Mouse (Mus musculus) forebrain, embryonic 15.5 days (tissue): Measurements from ENCODE around the gene Cacna2d1. TPM values are rescaled to one million over a fixed set of nuclear protein-coding genes. Genes with fewer than 3 reads are reported as not detected.
A peak's percentile ranks its signal among the peaks of the same experiment; 100 is the strongest.

Experiments used
- ATAC-seq: fragments of 200-750 bp; cut with Nextera tagmentation; replicated peaks from 2 replicates; pipeline ENCODE4 v1.8.0; 2017; ENCODE audit warnings: mild to moderate bottlenecking, moderate TSS enrichment, moderate library complexity
- H3K27ac ChIP-seq: fragments of 300-500 bp; sonication (generic); replicated peaks from 2 replicates; pipeline ENCODE4 v1.5.1; 2015; ENCODE audit warnings: mild to moderate bottlenecking, inconsistent platforms
- H3K27me3 ChIP-seq: fragments of 300-500 bp; sonication (generic); 2 replicates; pipeline ENCODE4 v1.6.1; 2015; ENCODE audit warnings: inconsistent platforms
- H3K36me3 ChIP-seq: fragments of 300-500 bp; sonication (generic); 2 replicates; pipeline ENCODE4 v1.6.1; 2015; ENCODE audit warnings: mild to moderate bottlenecking, inconsistent platforms
- H3K4me1 ChIP-seq: fragments of 300-500 bp; sonication (generic); 2 replicates; pipeline ENCODE4 v1.6.1; 2015; ENCODE audit warnings: inconsistent platforms
- H3K4me2 ChIP-seq: fragments of 300-500 bp; sonication (generic); replicated peaks from 2 replicates; pipeline ENCODE4 v1.6.1; 2015; ENCODE audit warnings: mild to moderate bottlenecking, inconsistent platforms
- H3K4me3 ChIP-seq: fragments of 300-500 bp; sonication (generic); 2 replicates; pipeline ENCODE4 v1.5.1; 2015; ENCODE audit warnings: mild to moderate bottlenecking, inconsistent platforms
- H3K9ac ChIP-seq: fragments of 300-500 bp; sonication (generic); replicated peaks from 2 replicates; pipeline ENCODE4 v1.6.1; 2015; ENCODE audit warnings: mild to moderate bottlenecking, inconsistent platforms
- H3K9me3 ChIP-seq: fragments of 300-500 bp; sonication (generic); 2 replicates; pipeline ENCODE4 v1.6.1; 2016; ENCODE audit warnings: inconsistent platforms
- WGBS: fragments of 180-500 bp; shearing (Covaris S2); methylation state at CpG from one replicate; pipeline ENCODE4 v1.1.7; 2015; ENCODE audit warnings: mixed read lengths; 5-methylcytosine and 5-hydroxymethylcytosine counted together
- polyA plus RNA-seq: library from polyadenylated mRNA; unstranded; fragments of >200 nt; fragmentation: Nextera tagmentation; extraction: Ambion mirVana; gene quantifications from 2 replicates; pipeline ENCODE4 v1.2.1, GENCODE M21; 2015

Cacna2d1 gene
- polyA plus RNA-seq, 1 experiment from 2014 or later = 41.1 TPM

DNA sequence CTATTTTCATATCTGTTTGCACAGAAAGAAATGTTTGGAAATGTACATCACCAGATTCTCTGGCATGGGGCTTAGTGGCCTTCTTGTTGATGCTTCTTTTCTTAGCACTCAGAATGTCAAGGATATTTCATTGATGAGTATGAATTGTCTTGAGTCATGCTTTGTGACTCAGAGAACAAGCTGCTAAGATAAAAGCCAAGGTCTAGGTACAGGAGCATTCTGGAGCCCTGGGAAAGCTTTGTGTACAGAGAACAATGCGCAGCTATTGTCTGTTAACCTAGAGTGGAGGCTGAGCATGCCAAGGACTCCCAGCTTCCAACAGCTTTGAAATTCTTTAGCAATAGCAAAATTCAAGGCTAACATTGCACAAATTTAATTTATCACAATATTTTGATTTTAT is 249.6 kb downstream of the Cacna2d1 start:
- Histone ChIP-seq H3K4me1 (no peaks in the 10 kb centered on the region), H3K9ac (no peak overlapping the region)
- 93% methylated on average over 1 of the region's 1 CpGs for WGBS

DNA sequence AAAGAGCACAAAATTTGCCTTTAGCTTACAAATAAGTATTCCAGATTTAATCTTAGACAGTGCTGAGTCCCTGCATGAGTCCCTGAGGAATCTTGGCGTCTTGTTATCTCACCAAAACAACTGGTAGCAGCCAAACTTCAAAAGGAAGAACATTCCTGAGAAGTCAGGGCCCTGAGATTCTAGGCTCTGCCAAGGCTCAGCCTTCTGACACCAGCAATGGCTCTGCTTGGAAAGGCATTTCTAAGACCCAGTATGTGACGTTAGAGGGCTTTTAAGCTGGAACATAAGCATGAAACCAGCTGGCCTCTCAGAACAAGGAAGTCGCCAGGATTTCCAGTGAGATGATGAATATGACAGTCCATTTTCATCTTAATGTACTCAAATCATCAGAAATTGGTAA is 253.4 kb downstream of the Cacna2d1 start:
- 75% methylated on average over 3 of the region's 3 CpGs for WGBS
- no peaks in the 10 kb centered on the region for H3K27me3 ChIP-seq
- H3K9me3 ChIP-seq = no peaks in the 10 kb centered on the region
- H3K4me1 ChIP-seq = no peaks in the 10 kb centered on the region
- H3K9ac ChIP-seq = no peak overlapping the region
- H3K4me2 ChIP-seq = no peak overlapping the region
- no peak overlapping the region for H3K27ac ChIP-seq
- no peaks in the 10 kb centered on the region for H3K36me3 ChIP-seq
- ATAC-seq = no peak
- no peak overlapping the region for H3K4me3 ChIP-seq

More for the DNA sequence above, 249.6 kb downstream of the Cacna2d1 start:
- Histone ChIP-seq H3K9me3 (no peaks in the 10 kb centered on the region), H3K27me3 (no peaks in the 10 kb centered on the region), H3K4me3 (no peak overlapping the region), H3K36me3 (no peaks in the 10 kb centered on the region), H3K4me2 (no peak overlapping the region), H3K27ac (no peak overlapping the region)
- ATAC-seq = no peak

DNA sequence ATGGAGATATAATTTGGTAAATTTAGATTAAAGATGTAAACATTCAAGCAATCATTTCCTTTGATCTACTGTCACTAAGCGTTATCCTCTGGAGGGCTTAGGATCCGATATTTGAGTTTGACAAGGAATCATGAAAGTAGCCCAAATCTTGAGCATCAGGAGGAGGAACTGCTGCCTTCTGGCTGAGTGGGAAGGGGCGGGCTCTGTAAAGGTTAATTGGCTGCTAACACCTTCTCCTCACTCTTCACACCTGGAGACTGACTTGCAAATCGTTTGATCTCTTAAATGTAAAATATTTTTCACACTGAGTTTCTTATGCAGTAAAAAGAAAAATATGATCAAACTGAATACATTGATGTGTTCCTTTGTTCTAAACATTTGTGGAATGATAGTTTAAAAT is 255.4 kb downstream of the Cacna2d1 start:
- no peak overlapping the region for H3K27ac ChIP-seq
- ATAC-seq = 0 out of 2 replicates have a peak, but pooled peaks have one; percentile 32
- no peaks in the 10 kb centered on the region for H3K9me3 ChIP-seq
- no peak overlapping the region for H3K4me2 ChIP-seq
- WGBS = 62% methylated on average over 4 of the region's 4 CpGs
- no peak overlapping the region for H3K9ac ChIP-seq
- no peaks in the 10 kb centered on the region for H3K27me3 ChIP-seq
- no peaks in the 10 kb centered on the region for H3K4me1 ChIP-seq
- no peak overlapping the region for H3K4me3 ChIP-seq
- H3K36me3 ChIP-seq = no peaks in the 10 kb centered on the region

DNA sequence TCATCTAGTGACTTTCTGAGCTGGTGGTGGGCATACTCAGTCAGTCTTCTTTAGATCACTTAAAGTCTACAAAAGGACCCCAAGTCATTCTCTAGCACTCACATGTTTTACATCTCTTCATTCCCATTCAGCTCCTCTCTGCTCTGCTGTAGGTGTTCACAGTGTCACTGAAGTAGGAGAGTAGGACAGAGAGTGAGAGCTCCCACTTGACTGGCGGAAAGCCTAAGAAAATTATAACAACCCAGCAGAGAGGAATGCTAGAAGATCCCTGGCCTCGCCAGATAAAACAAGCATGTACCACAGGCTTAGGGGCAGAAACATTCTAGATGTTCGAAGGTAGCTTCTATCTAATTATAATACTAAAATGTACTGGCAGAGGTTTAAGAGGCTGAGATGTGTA is 256.7 kb downstream of the Cacna2d1 start:
- H3K4me3 ChIP-seq = no peak overlapping the region
- WGBS = 92% methylated on average over 3 of the region's 3 CpGs
- ATAC-seq = no peak
- H3K36me3 ChIP-seq = no peaks in the 10 kb centered on the region; the same call in 1 of the 2 replicates
- no peak overlapping the region for H3K9ac ChIP-seq
- H3K27ac ChIP-seq = no peak overlapping the region
- H3K4me2 ChIP-seq = no peak overlapping the region
- H3K4me1 ChIP-seq = no peaks in the 10 kb centered on the region
- no peaks in the 10 kb centered on the region for H3K9me3 ChIP-seq
- H3K27me3 ChIP-seq = no peaks in the 10 kb centered on the region

DNA sequence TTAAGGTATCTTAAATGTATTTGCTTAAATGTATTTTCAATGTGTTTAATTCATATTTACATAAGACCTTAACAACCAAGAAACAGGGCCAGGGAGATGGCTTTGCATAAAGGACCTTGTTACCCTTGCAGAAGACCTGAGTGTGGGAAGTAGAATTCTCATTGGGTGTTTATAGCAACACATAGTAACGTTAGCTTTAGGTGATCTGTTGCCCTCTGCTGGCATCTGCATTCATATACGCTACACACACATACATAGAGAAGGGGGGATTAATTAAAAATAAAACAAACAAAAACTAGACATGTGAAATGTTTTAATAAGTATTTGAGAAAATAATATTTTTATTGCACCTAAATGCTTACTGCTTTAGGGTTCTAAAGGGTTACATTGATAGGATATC is 265.3 kb downstream of the Cacna2d1 start:
- H3K4me3 ChIP-seq = no peak overlapping the region
- 37% methylated on average over 2 of the region's 2 CpGs for WGBS
- 0 out of 2 replicates have a peak, but pooled peaks have one; percentile 35 for ATAC-seq
- no peaks in the 10 kb centered on the region for H3K27me3 ChIP-seq
- H3K36me3 ChIP-seq = no peaks in the 10 kb centered on the region; the same call in 1 of the 2 replicates
- H3K4me2 ChIP-seq = no peak overlapping the region
- H3K4me1 ChIP-seq = no peaks in the 10 kb centered on the region
- no peak overlapping the region for H3K27ac ChIP-seq
- no peak overlapping the region for H3K9ac ChIP-seq
- H3K9me3 ChIP-seq = no peaks in the 10 kb centered on the region

DNA sequence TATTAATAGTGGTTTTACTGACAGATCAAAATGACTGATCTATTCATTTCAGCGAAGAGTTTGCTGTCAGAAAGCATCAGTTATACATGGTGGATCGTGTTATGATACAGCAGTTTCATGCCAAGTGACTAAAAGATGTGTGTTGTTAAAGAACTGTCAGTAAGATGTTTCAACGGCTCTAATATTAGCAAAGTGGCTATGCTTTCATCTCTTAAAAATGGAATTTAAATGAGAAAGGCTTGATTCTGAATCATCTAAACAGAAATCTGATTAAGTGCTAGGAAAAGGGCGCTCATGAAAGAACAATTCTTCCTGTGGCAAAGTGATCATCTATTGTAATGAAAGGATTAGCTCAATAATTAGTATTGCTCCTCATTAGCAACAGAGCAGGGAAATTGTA is 287.5 kb downstream of the Cacna2d1 start:
- H3K27me3 ChIP-seq = no peaks in the 10 kb centered on the region
- no peak for ATAC-seq
- H3K4me1 ChIP-seq = peaks cover 12% of the 10 kb centered on the region
- 25% methylated on average over 4 of the region's 4 CpGs for WGBS
- no peak overlapping the region for H3K9ac ChIP-seq
- H3K9me3 ChIP-seq = no peaks in the 10 kb centered on the region
- no peak overlapping the region for H3K27ac ChIP-seq
- H3K4me3 ChIP-seq = no peak overlapping the region
- no peaks in the 10 kb centered on the region for H3K36me3 ChIP-seq
- H3K4me2 ChIP-seq = no peak overlapping the region

DNA sequence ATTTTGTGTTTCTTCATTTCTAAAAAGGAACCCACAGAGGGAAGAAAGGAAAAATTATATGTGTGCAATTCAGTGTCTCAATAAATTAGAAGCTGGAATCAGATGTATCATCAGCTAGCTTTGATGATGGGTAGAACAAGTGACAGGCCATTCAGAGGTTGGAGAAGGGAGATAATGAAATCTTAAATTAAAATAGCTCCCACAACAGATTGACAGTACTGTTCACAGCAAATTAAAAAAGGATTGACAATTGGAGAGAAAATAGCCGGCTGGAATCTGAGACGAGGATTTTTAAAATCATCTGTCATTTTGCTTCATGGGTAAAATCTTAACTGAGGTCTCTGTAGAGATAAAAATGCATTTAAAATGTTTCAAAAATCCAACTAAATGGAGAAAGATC is 290.9 kb downstream of the Cacna2d1 start:
- 14% methylated on average over 2 of the region's 2 CpGs for WGBS
- Histone ChIP-seq H3K9me3 (no peaks in the 10 kb centered on the region), H3K4me1 (peaks cover 19% of the 10 kb centered on the region), H3K36me3 (no peaks in the 10 kb centered on the region), H3K27ac (peak overlapping the region; percentile 68), H3K4me3 (no peak overlapping the region), H3K9ac (no peak overlapping the region), H3K27me3 (no peaks in the 10 kb centered on the region), H3K4me2 (no peak overlapping the region)
- no peak for ATAC-seq

DNA sequence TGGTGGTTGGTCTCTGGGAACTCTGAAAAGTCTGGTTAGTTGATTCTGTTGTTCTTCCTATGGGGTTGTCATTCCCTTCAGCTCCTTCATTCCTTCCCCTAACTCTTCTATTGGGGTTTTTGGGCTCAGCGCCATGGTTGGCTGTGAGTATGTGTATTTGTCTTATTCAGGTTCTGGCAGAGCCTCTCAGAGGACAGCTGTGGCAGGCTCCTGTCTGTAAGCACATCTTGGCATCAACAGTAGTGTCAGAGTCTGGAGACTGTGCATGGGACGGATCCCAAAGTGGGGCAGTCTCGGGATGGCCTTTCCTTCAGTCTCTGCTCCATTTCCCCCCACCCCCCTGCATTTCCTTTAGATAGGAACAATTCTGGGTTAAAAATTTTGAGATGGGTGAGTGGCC is 294.9 kb downstream of the Cacna2d1 start:
- no peaks in the 10 kb centered on the region for H3K27me3 ChIP-seq
- H3K36me3 ChIP-seq = no peaks in the 10 kb centered on the region
- no peak overlapping the region for H3K9ac ChIP-seq
- H3K4me3 ChIP-seq = no peak overlapping the region
- no peak overlapping the region for H3K27ac ChIP-seq
- ATAC-seq = peak; percentile 76
- H3K9me3 ChIP-seq = no peaks in the 10 kb centered on the region
- WGBS = 75% methylated on average over 3 of the region's 3 CpGs
- H3K4me1 ChIP-seq = peaks cover 11% of the 10 kb centered on the region; the same call in 1 of the 2 replicates
- no peak overlapping the region for H3K4me2 ChIP-seq

DNA sequence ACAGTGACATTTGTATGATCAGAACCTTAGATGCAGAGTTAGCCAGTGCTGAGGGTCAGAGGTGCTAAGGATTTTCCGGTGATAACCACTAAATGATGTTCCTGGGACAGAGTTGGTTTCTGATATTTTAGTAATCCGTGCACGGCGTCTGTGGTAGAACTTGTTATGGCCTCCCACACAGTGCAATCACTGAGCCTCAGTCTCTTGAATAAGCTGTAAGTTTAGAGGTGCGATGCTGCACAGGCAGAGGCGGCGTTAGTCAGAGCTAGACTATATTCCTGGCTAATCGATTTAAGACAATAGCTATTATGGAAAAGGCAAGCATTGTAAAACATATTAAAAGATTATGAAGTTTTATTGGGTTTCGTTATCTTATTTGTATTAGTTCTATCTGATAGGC is 297.0 kb downstream of the Cacna2d1 start:
- H3K36me3 ChIP-seq = no peaks in the 10 kb centered on the region
- no peak overlapping the region for H3K4me2 ChIP-seq
- 91% methylated on average over 9 of the region's 9 CpGs for WGBS
- H3K4me1 ChIP-seq = peaks cover 27% of the 10 kb centered on the region
- H3K27me3 ChIP-seq = no peaks in the 10 kb centered on the region
- no peaks in the 10 kb centered on the region for H3K9me3 ChIP-seq
- H3K27ac ChIP-seq = no peak overlapping the region
- no peak overlapping the region for H3K9ac ChIP-seq
- H3K4me3 ChIP-seq = no peak overlapping the region
- no peak for ATAC-seq

DNA sequence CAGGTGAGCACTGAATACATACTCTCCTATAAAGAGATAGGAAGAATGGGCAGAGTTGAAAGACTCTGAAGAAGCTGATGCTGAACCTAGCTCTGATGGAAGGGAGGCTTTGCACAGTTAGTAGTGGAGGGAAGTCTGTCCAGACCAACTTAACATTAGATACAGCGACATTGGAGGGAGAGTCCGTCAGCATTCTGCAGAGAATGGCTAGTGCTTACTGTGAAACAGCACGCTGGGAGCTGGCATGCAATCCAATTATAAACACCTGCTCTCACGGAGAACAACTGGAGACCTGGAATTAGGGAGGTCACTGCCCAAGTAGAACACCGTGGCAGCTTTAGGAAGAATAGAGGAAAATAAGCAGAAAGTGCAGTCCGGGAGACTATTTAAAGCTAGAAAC is 300.4 kb downstream of the Cacna2d1 start:
- Histone ChIP-seq H3K4me1 (peaks cover 30% of the 10 kb centered on the region), H3K9me3 (no peaks in the 10 kb centered on the region), H3K36me3 (no peaks in the 10 kb centered on the region), H3K9ac (no peak overlapping the region), H3K4me3 (no peak overlapping the region), H3K4me2 (no peak overlapping the region), H3K27me3 (no peaks in the 10 kb centered on the region), H3K27ac (peak overlapping the region; percentile 78)
- 0 out of 2 replicates have a peak, but pooled peaks have one; percentile 8 for ATAC-seq
- WGBS = 18% methylated on average over 6 of the region's 6 CpGs

DNA sequence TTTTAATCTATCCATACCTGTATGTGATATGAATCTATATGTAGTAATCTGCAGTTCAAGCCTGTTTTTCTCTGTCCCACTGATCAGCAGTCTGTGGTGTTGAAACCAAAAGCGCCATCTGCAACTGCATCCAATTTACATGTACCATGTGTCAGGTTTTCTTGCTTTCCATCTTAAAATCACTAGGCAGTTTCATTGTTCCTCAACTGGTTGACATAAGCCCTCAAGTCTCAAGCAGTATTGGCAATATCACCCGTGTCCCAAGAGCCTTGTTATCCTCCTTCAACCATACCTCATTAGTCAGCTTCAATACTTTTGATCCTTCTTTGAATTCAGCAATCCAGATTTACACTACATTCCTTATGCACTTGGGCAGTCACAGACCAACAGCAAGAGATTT is 301.4 kb downstream of the Cacna2d1 start:
- H3K9me3 ChIP-seq = no peaks in the 10 kb centered on the region
- no peak overlapping the region for H3K4me3 ChIP-seq
- H3K9ac ChIP-seq = no peak overlapping the region
- no peak overlapping the region for H3K4me2 ChIP-seq
- H3K4me1 ChIP-seq = peaks cover 34% of the 10 kb centered on the region
- peak overlapping the region; percentile 78 for H3K27ac ChIP-seq
- H3K27me3 ChIP-seq = no peaks in the 10 kb centered on the region
- H3K36me3 ChIP-seq = no peaks in the 10 kb centered on the region
- ATAC-seq = peak; percentile 63
- 29% methylated on average over 2 of the region's 2 CpGs for WGBS

DNA sequence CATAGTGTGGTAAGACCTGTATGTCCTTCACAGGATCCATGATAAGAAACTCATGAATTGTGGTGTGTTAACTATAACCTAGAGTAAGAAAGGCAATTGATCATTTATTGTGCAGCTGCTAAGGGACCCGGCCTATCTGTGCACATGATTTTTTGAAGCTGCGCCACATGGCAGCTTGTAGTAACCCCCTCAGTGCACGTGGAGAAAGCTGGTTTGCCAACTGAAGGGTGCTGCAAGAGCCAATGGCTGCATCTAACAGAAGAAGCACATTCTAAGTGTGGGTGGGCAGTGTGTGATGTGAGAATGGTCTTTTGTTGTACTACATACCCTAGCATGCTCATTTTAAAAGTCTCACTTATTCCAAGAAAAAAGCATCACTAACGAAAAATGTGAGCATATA is 302.1 kb downstream of the Cacna2d1 start:
- Histone ChIP-seq H3K27me3 (no peaks in the 10 kb centered on the region), H3K9ac (no peak overlapping the region), H3K36me3 (no peaks in the 10 kb centered on the region), H3K9me3 (no peaks in the 10 kb centered on the region), H3K4me1 (peaks cover 34% of the 10 kb centered on the region), H3K4me2 (no peak overlapping the region), H3K27ac (peak overlapping the region; percentile 78), H3K4me3 (no peak overlapping the region)
- ATAC-seq = peak; percentile 51; the same call in 1 of the 2 replicates
- 50% methylated on average over 4 of the region's 4 CpGs for WGBS

DNA sequence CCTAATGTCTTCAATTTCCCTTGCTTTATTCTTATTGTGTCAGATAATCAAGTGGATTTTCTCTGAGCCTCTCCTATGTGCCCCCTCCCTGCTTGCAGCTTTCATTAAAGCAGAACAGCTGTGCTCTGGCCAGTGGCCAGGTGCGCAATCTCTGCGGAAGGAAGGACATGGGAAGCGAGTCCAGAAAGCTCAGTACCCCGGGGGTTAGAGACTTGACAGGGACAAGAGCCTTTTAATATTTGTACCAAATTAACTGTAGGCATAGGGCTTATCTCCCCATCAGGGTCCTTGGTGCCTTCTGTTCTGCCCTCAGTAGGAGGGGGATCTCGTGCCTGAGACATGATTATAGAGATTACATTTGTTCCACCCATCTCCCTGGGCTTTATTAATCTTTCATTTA is 303.5 kb downstream of the Cacna2d1 start:
- H3K27ac ChIP-seq = peak overlapping the region; percentile 68
- no peak overlapping the region for H3K4me2 ChIP-seq
- H3K4me3 ChIP-seq = no peak overlapping the region
- ATAC-seq = peak; percentile 41
- H3K36me3 ChIP-seq = no peaks in the 10 kb centered on the region
- H3K4me1 ChIP-seq = peaks cover 34% of the 10 kb centered on the region
- no peaks in the 10 kb centered on the region for H3K9me3 ChIP-seq
- WGBS = 18% methylated on average over 5 of the region's 5 CpGs
- no peaks in the 10 kb centered on the region for H3K27me3 ChIP-seq
- H3K9ac ChIP-seq = no peak overlapping the region
